22 mouse cellular contexts compared by ENCODE assay signal in genomic region chr10:20671621-20672020, GRCm38 (mm10).
"Had no signal": no experiment of that assay in that cellular context is flagged by ENCODE, and none has a peak within 500 bp of the region (broad histone marks: within the 10 kb centered on the region; RNA-seq: fewer than 3 reads in every experiment).

No protein-coding gene starts in this region.

- H3K36me3 ChIP-seq: heart, embryonic 10.5 days; heart, embryonic 12.5 days; heart, embryonic 15.5 days; hindbrain, embryonic 13.5 days; hindbrain, embryonic 15.5 days; kidney, embryonic 15.5 days; limb, embryonic 13.5 days; limb, embryonic 15.5 days; liver, embryonic 12.5 days had no signal

- H3K4me3 ChIP-seq: heart, embryonic 10.5 days; heart, embryonic 12.5 days; heart, embryonic 15.5 days; hindbrain, embryonic 13.5 days; hindbrain, embryonic 15.5 days; kidney, embryonic 15.5 days; limb, embryonic 13.5 days; limb, embryonic 15.5 days; liver, embryonic 12.5 days had no signal

- H3K27me3 ChIP-seq: heart, embryonic 12.5 days; heart, embryonic 15.5 days; hindbrain, embryonic 13.5 days; hindbrain, embryonic 15.5 days; kidney, embryonic 15.5 days; limb, embryonic 13.5 days; limb, embryonic 15.5 days; liver, embryonic 12.5 days had no signal

- DNase-seq: gastrocnemius, postnatal 14 days; gastrocnemius, postnatal 36 days; heart, adult 18-20 months; kidney, adult 11 months; kidney, adult 2 months; kidney, adult 9 months; kidney, postnatal 14 days; kidney, postnatal 36 days; layer of hippocampus, postnatal 36 days; left cerebral cortex, postnatal 4 days had no signal

- H3K9ac ChIP-seq: heart, embryonic 12.5 days; heart, embryonic 15.5 days; hindbrain, embryonic 13.5 days; hindbrain, embryonic 15.5 days; kidney, embryonic 15.5 days; limb, embryonic 13.5 days; limb, embryonic 15.5 days; liver, embryonic 12.5 days had no signal

- H3K4me2 ChIP-seq: heart, embryonic 12.5 days; heart, embryonic 15.5 days; hindbrain, embryonic 13.5 days; hindbrain, embryonic 15.5 days; kidney, embryonic 15.5 days; limb, embryonic 13.5 days; limb, embryonic 15.5 days; liver, embryonic 12.5 days had no signal

- H3K4me1 ChIP-seq: kidney, embryonic 15.5 days; liver, embryonic 12.5 days had no signal

- ATAC-seq: hindbrain, postnatal 0 days; intestine, embryonic 16.5 days; liver, embryonic 12.5 days had no signal

- H3K9me3 ChIP-seq: heart, embryonic 10.5 days; heart, embryonic 12.5 days; heart, embryonic 15.5 days; hindbrain, embryonic 13.5 days; hindbrain, embryonic 15.5 days; kidney, embryonic 15.5 days; limb, embryonic 13.5 days; limb, embryonic 15.5 days; liver, embryonic 12.5 days had no signal

- H3K27ac ChIP-seq: heart, embryonic 10.5 days; hindbrain, embryonic 13.5 days; hindbrain, embryonic 15.5 days; hindbrain, postnatal 0 days; kidney, embryonic 15.5 days; kidney, postnatal 0 days; limb, embryonic 13.5 days; limb, embryonic 15.5 days; liver, embryonic 12.5 days had no signal
